Mouse (Mus musculus): ENCODE measurements around the gene Aff1. TPM values are rescaled to one million over a fixed set of nuclear protein-coding genes. Genes with fewer than 3 reads are reported as not detected.

Gene Aff1
- polyA plus RNA-seq, 1 experiment from 2014 or later, result 4.6 TPM

DNA sequence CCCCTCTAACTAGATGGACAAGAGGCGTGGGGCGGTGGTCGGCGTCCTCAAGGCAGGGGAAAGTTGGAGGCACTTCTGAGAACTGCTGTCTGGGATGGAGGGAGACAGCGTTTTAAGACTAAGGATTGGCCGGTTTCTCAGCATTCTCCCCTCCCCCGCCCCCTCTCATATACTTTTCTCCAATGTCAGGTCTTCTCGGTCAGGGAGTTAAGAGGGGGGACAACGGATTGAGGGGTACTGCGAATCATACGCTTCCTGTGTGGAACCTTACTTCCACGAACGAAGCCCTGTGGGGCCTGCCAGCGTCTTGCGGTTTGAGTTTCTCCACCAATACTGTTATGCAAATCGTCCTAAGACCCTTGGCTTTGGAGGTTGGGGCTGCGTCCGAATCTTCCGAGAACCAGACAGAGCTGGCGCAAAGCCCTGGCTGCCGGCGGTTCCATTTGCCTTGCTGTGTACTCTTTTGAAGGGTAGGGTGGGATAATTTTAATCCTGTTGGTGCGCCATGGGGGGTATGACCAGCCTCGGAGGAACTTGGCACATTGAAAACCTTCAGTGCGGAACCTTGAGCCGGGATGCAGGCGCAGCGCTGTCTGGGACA, 967 bp downstream of the Aff1 start:
- H3K4me3 ChIP-seq (replicated peaks), result peak overlapping the region; percentile 64
- H3K4me2 ChIP-seq, result peak overlapping the region; percentile 100
- ATAC-seq (ENCODE audit: insufficient number of reproducible peaks, insufficient read depth, low FRiP score, low TSS enrichment, low read depth), result 0 out of 2 replicates have a peak, but pooled peaks have one; percentile 10
- peaks cover 37% of the 10 kb centered on the region for H3K27me3 ChIP-seq
- H3K4me1 ChIP-seq (replicated peaks), result peaks cover 15% of the 10 kb centered on the region
- no peak overlapping the region for H3K27ac ChIP-seq
- no peaks in the 10 kb centered on the region for H3K9me3 ChIP-seq
- whole genome bisulfite sequencing, result under 1% methylated on average over 28 of the region's 28 CpGs
- H3K36me3 ChIP-seq, result no peaks in the 10 kb centered on the region
- H3K9ac ChIP-seq (replicated peaks), result peak overlapping the region; percentile 53

DNA sequence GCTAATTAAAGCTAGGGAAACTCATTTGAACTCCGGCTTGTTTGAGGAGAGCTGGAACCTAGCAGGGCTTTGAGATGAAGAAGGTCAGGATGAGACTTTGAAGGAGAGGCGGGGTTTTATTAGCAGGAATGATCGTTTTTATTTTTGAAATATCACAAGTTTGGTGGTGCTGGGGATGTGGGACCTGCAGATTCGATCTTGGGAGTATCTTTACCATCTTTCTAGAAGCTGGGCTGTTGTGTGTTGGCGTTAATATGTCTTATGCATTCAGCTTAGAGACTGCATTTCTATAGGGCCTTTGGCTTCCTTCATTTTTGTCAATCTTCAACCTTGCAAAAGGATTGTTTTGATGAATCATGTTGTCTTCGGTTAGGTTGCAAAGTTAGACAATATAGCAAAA, 1.9 kb downstream of the Aff1 start:
- H3K9ac ChIP-seq (replicated peaks), result no peak overlapping the region
- peak overlapping the region; percentile 100; the same call in 1 of the 2 replicates for H3K4me2 ChIP-seq
- H3K27ac ChIP-seq, result no peak overlapping the region
- no peak for ATAC-seq (ENCODE audit: insufficient number of reproducible peaks, insufficient read depth, low FRiP score, low TSS enrichment, low read depth)
- peaks cover 15% of the 10 kb centered on the region for H3K4me1 ChIP-seq (replicated peaks)
- H3K9me3 ChIP-seq, result no peaks in the 10 kb centered on the region
- no peak overlapping the region for H3K4me3 ChIP-seq (replicated peaks)
- 45% methylated on average over 6 of the region's 6 CpGs for WGBS
- H3K36me3 ChIP-seq, result no peaks in the 10 kb centered on the region
- peaks cover 37% of the 10 kb centered on the region for H3K27me3 ChIP-seq

DNA sequence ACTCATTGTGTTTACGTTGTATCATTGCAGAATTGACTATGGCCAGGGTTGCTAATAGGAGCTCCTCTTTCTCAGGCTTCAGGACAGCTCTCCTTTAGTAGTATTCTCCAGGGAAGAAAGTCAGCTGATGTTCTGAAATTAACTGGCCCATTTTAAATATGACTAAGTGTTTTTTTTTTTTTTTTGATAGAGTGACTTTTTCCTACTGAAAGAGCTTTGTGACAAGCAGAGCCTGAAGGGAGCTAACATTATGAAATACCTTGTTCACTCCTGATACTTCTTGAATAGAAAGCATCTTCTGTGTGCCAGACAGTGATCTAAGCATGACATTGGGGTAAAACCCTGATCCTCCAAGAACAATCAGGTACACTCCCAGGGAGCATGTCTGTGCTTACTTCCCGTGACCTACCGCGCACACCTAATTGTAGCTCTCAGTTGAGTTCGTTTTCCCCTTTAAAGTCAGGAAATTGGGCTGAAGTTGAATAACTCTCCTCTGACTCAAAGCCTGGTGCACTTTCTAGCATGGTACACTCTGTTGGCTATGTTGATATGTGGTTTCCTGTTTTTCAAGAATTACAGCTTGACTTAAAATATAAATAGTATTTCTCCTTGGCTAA, 5.8 kb downstream of the Aff1 start:
- Histone ChIP-seq H3K9ac (replicated peaks) (no peak overlapping the region), H3K4me2 (no peak overlapping the region), H3K27me3 (peaks cover 27% of the 10 kb centered on the region), H3K27ac (no peak overlapping the region), H3K36me3 (no peaks in the 10 kb centered on the region), H3K4me1 (replicated peaks) (peaks cover 10% of the 10 kb centered on the region), H3K4me3 (replicated peaks) (no peak overlapping the region), H3K9me3 (no peaks in the 10 kb centered on the region)
- ATAC-seq (ENCODE audit: insufficient number of reproducible peaks, insufficient read depth, low FRiP score, low TSS enrichment, low read depth), result no peak
- WGBS, result 65% methylated on average over 5 of the region's 5 CpGs

DNA sequence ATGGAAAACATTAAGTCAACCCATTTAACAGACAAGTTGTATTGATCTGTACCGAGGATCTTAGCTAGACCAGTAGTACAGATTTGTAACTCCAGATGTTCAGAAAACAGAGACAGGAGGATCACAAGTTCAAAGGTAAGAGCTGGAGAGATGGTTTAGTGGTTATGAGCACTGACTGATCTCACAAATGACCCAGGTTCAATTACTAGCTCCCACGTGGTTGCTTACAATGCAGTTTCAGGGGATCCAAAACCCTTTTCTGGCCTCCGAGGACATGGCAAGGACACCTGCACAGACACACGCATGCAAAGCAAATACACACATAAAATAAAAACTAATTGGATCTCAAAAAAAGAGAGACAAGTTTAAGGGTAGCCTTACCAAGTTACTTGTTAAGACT, 6.4 kb downstream of the Aff1 start:
- no peak overlapping the region for H3K4me3 ChIP-seq (replicated peaks)
- no peak overlapping the region for H3K9ac ChIP-seq (replicated peaks)
- H3K27ac ChIP-seq, result no peak overlapping the region
- H3K36me3 ChIP-seq, result no peaks in the 10 kb centered on the region
- no peak for ATAC-seq (ENCODE audit: insufficient number of reproducible peaks, insufficient read depth, low FRiP score, low TSS enrichment, low read depth)
- no peaks in the 10 kb centered on the region for H3K9me3 ChIP-seq
- peaks cover 21% of the 10 kb centered on the region for H3K27me3 ChIP-seq
- peaks cover 4% of the 10 kb centered on the region; the same call in 1 of the 2 replicates for H3K4me1 ChIP-seq (replicated peaks)
- WGBS, result 63% methylated on average over 4 of the region's 4 CpGs
- no peak overlapping the region for H3K4me2 ChIP-seq

DNA sequence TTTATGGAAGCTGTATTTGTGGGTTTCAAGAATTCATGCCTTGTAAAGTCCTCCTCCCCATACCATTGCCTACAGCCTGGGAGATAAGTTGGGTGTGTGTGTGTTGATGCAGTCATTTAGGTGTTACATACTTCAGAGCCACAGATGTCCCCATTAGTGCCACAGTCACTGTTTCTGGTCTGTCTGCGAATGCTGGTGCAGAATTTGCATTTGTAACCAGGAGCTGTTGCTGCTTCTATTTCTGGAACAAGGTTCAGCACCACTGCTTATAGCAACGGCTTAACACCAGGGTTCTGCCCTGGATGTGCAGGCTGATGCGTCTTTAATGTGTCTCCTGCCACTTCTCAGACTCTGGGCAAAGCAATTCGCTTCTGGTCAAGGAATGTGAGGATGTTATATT, 7.4 kb downstream of the Aff1 start:
- Histone ChIP-seq H3K4me2 (no peak overlapping the region), H3K9ac (replicated peaks) (no peak overlapping the region), H3K36me3 (no peaks in the 10 kb centered on the region), H3K27ac (no peak overlapping the region), H3K27me3 (peaks cover 12% of the 10 kb centered on the region), H3K4me1 (replicated peaks) (peaks cover 2% of the 10 kb centered on the region; the same call in 1 of the 2 replicates), H3K4me3 (replicated peaks) (no peak overlapping the region), H3K9me3 (no peaks in the 10 kb centered on the region)
- ATAC-seq (ENCODE audit: insufficient number of reproducible peaks, insufficient read depth, low FRiP score, low TSS enrichment, low read depth), result no peak
- WGBS, result 43% methylated on average over 4 of the region's 4 CpGs

DNA sequence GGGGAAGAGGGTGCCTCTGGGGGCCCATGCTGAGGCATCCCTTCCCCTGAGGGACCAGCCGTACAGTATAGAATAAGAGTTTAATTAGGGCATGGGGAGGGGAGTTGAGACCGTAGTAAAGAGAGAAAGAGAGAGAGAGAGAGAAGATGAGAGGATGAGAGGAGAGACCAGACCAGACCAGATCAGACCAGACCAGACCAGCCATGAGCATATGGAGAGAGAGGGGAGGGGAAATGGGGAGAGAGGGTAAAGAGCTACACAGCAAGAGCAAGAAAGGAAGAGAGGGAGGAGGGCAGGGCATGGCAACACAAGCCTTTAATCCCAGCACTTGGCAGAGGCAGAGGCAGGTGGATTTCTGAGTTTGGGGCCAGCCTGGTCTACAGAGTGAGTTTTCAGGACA, 8.5 kb downstream of the Aff1 start:
- ATAC-seq (ENCODE audit: insufficient number of reproducible peaks, insufficient read depth, low FRiP score, low TSS enrichment, low read depth), result no peak
- Histone ChIP-seq H3K27me3 (0 out of 2 replicates have a peak, but pooled peaks cover 7% of the 10 kb centered on the region), H3K9me3 (no peaks in the 10 kb centered on the region), H3K27ac (no peak overlapping the region), H3K4me3 (replicated peaks) (no peak overlapping the region), H3K36me3 (no peaks in the 10 kb centered on the region), H3K4me2 (no peak overlapping the region), H3K4me1 (replicated peaks) (peaks cover 2% of the 10 kb centered on the region; the same call in 1 of the 2 replicates), H3K9ac (replicated peaks) (no peak overlapping the region)
- 76% methylated on average over 2 of the region's 2 CpGs for WGBS

DNA sequence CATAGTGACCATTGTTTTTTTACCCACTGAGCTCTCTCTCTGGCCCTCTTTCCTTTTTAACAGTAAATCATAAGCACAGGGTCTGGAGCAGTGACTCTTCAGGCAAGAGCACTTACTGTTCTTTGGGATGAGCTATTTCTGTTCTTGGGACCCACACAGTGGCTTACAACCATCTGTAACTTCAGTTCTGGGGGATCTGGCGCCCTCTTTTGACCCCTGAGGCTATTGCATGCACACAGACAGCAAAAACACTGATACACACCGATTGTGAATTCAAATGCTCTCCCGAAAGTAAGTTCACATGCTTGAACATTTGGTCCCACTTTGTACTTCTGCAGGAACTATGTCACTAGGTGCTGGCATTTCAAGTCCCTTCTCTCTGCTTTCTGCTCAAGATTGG, 9.3 kb downstream of the Aff1 start:
- Histone ChIP-seq H3K27ac (no peak overlapping the region), H3K9me3 (no peaks in the 10 kb centered on the region), H3K36me3 (no peaks in the 10 kb centered on the region), H3K9ac (replicated peaks) (no peak overlapping the region), H3K4me2 (no peak overlapping the region), H3K4me3 (replicated peaks) (no peak overlapping the region), H3K27me3 (0 out of 2 replicates have a peak, but pooled peaks cover 7% of the 10 kb centered on the region), H3K4me1 (replicated peaks) (peaks cover 2% of the 10 kb centered on the region; the same call in 1 of the 2 replicates)
- no peak for ATAC-seq (ENCODE audit: insufficient number of reproducible peaks, insufficient read depth, low FRiP score, low TSS enrichment, low read depth)
- 66% methylated on average over 3 of the region's 3 CpGs for WGBS

DNA sequence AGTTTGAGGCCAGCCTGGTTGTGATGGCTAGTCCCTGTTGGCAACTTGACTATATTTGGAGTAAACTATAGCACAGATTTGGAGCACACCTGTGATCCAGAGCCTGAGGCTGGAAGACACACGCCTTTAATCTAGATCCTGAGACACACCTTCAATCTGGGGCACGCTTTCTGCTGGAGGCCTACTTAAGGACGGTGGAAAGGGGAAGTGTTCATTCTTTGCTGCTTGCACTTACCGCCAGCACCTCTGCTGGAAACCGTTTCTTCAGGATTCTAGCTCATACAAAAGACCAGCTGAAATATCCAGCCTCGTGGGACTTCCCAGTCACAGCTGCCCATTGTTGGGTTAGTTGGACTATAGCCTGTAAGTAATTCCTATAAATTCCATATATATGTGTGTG, 10.4 kb downstream of the Aff1 start:
- H3K36me3 ChIP-seq, result no peaks in the 10 kb centered on the region
- ATAC-seq (ENCODE audit: insufficient number of reproducible peaks, insufficient read depth, low FRiP score, low TSS enrichment, low read depth), result no peak
- no peak overlapping the region for H3K4me3 ChIP-seq (replicated peaks)
- H3K27ac ChIP-seq, result no peak overlapping the region
- H3K9ac ChIP-seq (replicated peaks), result no peak overlapping the region
- no peaks in the 10 kb centered on the region for H3K4me1 ChIP-seq (replicated peaks)
- no peak overlapping the region for H3K4me2 ChIP-seq
- 78% methylated on average over 6 of the region's 6 CpGs for WGBS
- no peaks in the 10 kb centered on the region for H3K9me3 ChIP-seq
- H3K27me3 ChIP-seq, result 0 out of 2 replicates have a peak, but pooled peaks cover 2% of the 10 kb centered on the region

DNA sequence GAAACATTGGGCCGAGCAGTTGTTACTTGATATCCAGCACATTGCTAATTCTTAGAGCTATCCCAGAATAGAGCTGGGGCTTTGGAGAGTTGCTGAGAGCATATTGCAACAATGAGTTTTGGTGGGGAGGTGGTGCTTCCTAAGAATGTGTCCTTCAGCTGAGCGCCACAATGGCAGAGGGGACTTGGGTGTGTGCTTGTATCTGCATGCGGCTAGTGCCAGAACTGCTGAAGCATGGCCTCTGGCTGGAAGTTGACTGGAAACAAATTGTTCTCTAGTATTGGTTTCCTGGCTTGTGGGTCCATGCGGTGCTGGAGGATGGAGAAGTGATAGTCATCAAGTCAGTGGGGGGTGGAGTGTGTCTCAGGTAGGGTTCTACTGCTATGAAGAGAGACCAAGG, 13.2 kb downstream of the Aff1 start:
- Histone ChIP-seq H3K9me3 (no peaks in the 10 kb centered on the region), H3K36me3 (no peaks in the 10 kb centered on the region), H3K4me1 (replicated peaks) (no peaks in the 10 kb centered on the region), H3K4me2 (no peak overlapping the region), H3K27ac (no peak overlapping the region), H3K27me3 (no peaks in the 10 kb centered on the region), H3K4me3 (replicated peaks) (no peak overlapping the region), H3K9ac (replicated peaks) (no peak overlapping the region)
- ATAC-seq (ENCODE audit: insufficient number of reproducible peaks, insufficient read depth, low FRiP score, low TSS enrichment, low read depth), result no peak
- WGBS, result 89% methylated on average over 4 of the region's 4 CpGs

DNA sequence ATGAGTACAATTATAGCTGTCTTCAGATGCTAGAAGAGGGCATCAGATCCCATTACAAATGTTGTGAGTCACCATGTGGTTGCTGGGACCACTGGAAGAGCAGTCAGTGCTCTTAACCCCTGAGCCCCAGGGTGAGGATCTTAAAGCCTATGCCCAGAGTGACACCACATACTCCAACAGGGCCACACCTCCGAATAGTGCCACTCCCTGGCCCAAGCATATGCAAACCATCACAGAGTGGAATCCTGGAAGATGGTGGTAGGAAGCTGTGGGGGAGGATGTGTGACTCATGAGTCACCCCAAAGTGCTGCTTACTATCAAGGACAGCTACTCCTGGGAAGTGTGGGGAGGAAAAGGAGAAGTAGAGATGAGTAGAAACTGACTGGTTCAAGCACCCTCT, 13.7 kb downstream of the Aff1 start:
- H3K4me3 ChIP-seq (replicated peaks), result no peak overlapping the region
- H3K4me2 ChIP-seq, result no peak overlapping the region
- WGBS, result 85% methylated on average over 1 of the region's 1 CpGs

DNA sequence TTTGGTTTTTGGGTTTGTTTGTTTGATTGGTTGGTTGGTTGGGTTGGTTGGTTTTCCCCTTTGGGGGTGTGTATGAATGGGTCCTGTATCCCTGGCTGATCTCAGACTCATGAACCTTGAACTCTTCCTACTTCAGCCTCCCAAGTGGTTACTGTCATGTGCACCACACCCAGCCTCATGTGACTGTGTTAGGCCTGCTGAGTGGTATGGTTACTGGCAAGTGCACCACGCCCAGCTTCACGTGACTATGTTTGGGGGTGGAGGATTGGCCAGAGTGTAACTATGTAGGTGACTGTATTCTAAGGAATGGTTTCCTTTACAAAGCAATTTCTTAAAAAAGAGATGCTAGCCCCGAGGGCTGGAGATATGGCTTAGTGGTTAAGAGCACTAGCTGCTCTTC, 16.9 kb downstream of the Aff1 start:
- Histone ChIP-seq H3K27ac (no peak overlapping the region), H3K9ac (replicated peaks) (no peak overlapping the region), H3K9me3 (no peaks in the 10 kb centered on the region), H3K4me2 (no peak overlapping the region), H3K36me3 (no peaks in the 10 kb centered on the region), H3K4me1 (replicated peaks) (no peaks in the 10 kb centered on the region), H3K27me3 (no peaks in the 10 kb centered on the region), H3K4me3 (replicated peaks) (no peak overlapping the region)
- WGBS, result 85% methylated on average over 3 of the region's 3 CpGs
- no peak for ATAC-seq (ENCODE audit: insufficient number of reproducible peaks, insufficient read depth, low FRiP score, low TSS enrichment, low read depth)

More for the DNA sequence above, 13.7 kb downstream of the Aff1 start:
- Histone ChIP-seq H3K4me1 (replicated peaks) (no peaks in the 10 kb centered on the region), H3K9me3 (no peaks in the 10 kb centered on the region), H3K27me3 (no peaks in the 10 kb centered on the region), H3K36me3 (no peaks in the 10 kb centered on the region), H3K27ac (no peak overlapping the region), H3K9ac (replicated peaks) (no peak overlapping the region)
- no peak for ATAC-seq (ENCODE audit: insufficient number of reproducible peaks, insufficient read depth, low FRiP score, low TSS enrichment, low read depth)

DNA sequence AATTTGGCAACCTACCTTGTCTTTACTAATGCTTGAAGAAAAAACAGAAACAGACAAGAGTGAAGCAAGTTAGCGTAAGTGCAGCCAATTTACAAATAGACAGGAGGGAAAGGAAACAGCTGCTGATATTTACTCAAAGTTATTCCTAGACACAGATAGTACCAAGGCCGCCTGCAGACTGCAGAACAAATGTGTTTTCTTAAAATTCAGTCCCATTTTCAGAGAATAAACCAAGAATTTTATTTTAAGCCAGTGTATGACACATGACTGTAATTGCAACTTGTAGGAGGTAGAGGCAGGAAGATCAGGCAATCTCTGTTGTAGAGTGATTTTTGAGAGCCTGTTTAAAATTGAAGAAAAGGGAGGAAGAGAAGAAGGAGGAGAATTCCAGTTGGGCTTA, 19.7 kb downstream of the Aff1 start:
- WGBS, result 81% methylated on average over 2 of the region's 2 CpGs
- no peak overlapping the region for H3K27ac ChIP-seq
- no peaks in the 10 kb centered on the region for H3K27me3 ChIP-seq
- no peaks in the 10 kb centered on the region for H3K9me3 ChIP-seq
- H3K4me2 ChIP-seq, result no peak overlapping the region
- H3K4me3 ChIP-seq (replicated peaks), result no peak overlapping the region
- no peaks in the 10 kb centered on the region for H3K4me1 ChIP-seq (replicated peaks)
- no peak overlapping the region for H3K9ac ChIP-seq (replicated peaks)
- H3K36me3 ChIP-seq, result no peaks in the 10 kb centered on the region
- no peak for ATAC-seq (ENCODE audit: insufficient number of reproducible peaks, insufficient read depth, low FRiP score, low TSS enrichment, low read depth)
